Mouse (Mus musculus) left cerebral cortex, postnatal 25 days (tissue): ENCODE data around the gene Nxpe3. TPM values are rescaled to one million over a fixed set of nuclear protein-coding genes. Genes with fewer than 3 reads are reported as not detected.

Experiments used
- DNase-seq, 2 experiments: peaks; one replicate each; pipeline ENCODE4 v3.0.0; 2022; ENCODE audit warnings: low spot score in 2 of 2, mixed read lengths in 1 of 2
- intact Hi-C: fragments of 180-260 bp; cut with DNase I; formaldehyde crosslinking; loops from one replicate; pipeline ENCODE4 v1.15.1; 2025
- total RNA-seq, 2 experiments: library from RNA; stranded (reverse); gene quantifications; 2 replicates each; pipeline ENCODE4 v1.2.3; 2021

Gene Nxpe3
- 1 to 10 TPM; 8.9 to 9.4 TPM for total RNA-seq

GRCm38 (mm10) chr16:55894893-55895650, at the start of gene Nxpe3:
TSS of gene Nxpe3 (minus strand) at chr16:55895285.
- intact Hi-C loops, result loop anchor here (1.0 kb wide), 1 partner anchor 39 kb away; the partner anchor contains the start of gene Cep97
- peak; percentile 91 to 94 for DNase-seq

- intact Hi-C loops, result no loop called here
- DNase-seq, result no peak
These were observed 45.7 kb upstream of the Nxpe3 start for GRCm38 (mm10) chr16:55940781-55941180.

- no peak for DNase-seq
- intact Hi-C loops, result no loop called here
These were observed 44.6 kb upstream of the Nxpe3 start for GRCm38 (mm10) chr16:55939703-55940102.

DNA sequence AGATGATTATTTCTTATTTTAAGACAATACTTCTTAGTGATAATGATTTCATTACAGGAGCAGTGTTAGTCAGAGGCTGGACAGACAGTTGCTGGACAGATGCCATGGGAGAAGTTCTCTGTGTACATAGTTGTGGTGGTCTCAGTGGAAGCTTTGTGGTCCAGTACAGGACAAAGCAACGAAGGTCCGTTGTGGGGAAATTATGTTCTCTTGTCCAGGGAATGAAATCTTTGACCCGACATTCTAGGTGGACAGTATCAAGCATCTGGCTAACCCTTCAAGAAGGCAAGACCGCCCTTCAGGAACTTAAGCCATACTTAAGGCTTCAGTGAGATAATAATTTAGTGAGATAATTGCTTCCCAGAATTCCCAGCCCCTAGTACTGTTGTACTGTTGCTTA, 43.7 kb upstream of the Nxpe3 start:
- intact Hi-C loops, result no loop called here
- no peak for DNase-seq

DNA sequence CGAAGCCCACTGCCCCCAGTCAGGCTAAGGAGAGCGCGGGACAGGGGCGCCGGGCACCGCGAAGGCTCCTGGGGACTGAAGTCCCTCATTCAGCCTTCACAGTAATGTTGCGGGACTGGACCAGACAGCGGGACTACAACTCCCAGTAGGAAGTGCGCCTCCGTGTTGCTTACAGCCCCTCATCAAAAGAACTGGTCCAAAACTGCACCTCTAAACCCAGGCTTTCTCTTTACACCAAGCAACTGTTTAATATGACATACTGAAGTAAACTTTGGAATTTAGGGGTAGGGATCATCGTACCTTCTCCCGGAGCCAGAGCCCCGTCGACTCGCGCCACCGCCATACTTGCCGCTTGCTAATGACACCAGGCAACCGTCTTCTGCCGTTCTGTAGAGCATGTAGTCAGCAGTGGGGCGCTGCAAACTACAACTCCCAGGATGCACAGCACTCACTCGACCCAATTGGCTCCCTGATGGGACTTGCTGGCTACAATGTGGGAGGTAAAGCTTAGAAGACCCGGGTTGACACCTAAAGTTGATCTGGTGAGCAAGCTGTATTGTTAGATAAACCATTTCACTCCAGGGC, 39.5 kb upstream of the Nxpe3 start, which contains the start of gene Cep97:
Cep97 (minus strand) TSS at position 403 of the 585 bp plus-strand sequence.
- peak; percentile 95 to 98 for DNase-seq
- intact Hi-C loops, result loop anchor here (1.0 to 5.0 kb wide), 2 partner anchors 33 to 39 kb away; partner anchors contain the start of genes Nxpe3 and Rpl24

GRCm38 (mm10) chr16:55933681-55934343, 38.7 kb upstream of the Nxpe3 start:
- intact Hi-C loops, result loop anchor here (1.0 to 5.0 kb wide), 2 partner anchors 33 to 39 kb away; partner anchors contain the start of genes Nxpe3 and Rpl24
- peak; percentile 30 to 34 for DNase-seq

DNA sequence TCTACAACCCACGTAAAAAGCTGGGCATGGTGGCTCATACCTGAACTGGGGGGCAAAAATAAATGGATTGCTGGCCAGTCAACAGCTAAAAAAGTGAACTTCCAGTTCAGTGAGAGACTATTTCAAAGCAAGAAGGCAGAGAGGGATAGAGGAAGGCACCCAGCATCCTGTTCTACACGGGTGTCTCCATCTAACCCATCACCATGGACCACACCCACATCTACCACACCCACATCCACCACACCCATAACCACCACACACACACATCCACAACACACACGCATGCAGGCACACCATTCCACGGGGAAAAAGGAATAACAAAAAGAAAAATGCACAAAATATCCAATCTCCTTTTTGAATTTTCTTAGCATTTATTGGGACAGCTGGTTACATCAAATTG, 28.9 kb upstream of the Nxpe3 start:
- no peak for DNase-seq
- intact Hi-C loops, result no loop called here

DNA sequence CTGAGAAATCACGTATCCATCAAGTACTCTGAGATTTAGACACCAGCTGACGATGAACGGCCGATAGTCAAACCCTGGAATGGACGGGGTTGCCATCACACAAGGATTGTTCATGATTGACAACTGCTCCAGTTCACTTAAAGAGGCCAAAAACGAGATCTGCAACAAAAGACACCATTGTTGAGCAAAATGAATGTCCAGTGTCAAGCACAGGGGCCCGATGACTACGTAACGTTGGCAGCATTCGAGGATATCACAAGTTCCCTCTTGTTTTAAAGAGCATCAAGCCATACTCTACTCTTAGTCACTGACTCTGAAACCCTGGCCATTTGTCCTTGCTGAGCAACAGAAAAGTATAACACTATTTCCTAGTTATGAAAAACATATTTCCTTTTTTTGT, 27.0 kb upstream of the Nxpe3 start:
- intact Hi-C loops, result no loop called here
- DNase-seq, result no peak

GRCm38 (mm10) chr16:55914716-55915115, 19.6 kb upstream of the Nxpe3 start:
- no peak for DNase-seq
- intact Hi-C loops, result no loop called here

DNA sequence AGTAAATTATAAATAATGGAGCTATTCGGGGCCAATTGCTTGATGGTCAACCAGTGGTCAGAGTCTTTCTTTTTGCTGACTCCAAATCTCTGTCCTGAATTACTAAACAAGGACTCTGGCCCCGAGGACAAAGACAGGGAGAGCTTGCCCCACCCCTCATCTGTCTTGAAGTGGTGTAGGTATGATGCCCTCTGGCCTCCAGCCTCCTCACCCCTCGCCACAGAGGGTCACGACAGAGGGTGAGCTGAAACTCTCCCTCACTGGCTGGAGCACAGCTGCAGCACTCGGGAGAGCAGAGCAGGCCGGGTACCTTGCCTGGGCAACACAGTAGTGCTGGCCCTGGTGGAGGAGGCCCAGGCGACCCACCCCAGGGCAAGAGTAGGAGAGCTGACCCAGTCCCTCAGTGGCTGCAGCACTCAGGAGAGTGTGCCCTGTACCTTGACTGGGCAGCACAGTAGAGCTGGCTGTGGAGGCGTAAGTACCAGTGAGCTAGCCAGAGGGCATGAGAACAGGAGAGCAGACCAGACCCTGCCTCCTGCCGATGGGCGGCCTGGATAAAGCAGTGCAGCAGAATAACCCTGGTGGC, 15.2 kb upstream of the Nxpe3 start:
- DNase-seq, result no peak
- intact Hi-C loops, result no loop called here

GRCm38 (mm10) chr16:55906928-55907679, 12.0 kb upstream of the Nxpe3 start:
- intact Hi-C loops, result no loop called here
- DNase-seq, result no peak

DNA sequence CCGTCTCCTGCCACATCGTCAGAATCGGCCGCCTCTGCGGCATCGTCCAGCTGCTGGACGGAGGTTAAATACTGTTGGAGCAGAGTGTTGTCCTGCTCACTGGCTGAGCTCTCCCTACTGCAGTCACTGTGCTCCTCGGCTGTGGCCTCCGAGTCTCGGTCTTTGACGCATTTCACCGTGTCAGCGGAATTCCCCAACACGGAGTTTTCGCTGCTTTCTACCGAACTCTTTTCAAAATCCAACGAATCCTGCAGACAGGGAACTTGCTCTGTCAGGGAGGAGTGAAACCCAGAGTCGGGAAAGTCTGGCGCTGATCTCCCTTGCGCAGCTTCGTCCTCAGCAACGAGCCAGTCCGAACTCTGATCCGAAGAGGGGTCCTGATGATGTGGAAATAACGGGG, 10.3 kb upstream of the Nxpe3 start:
- no peak for DNase-seq
- intact Hi-C loops, result no loop called here

DNA sequence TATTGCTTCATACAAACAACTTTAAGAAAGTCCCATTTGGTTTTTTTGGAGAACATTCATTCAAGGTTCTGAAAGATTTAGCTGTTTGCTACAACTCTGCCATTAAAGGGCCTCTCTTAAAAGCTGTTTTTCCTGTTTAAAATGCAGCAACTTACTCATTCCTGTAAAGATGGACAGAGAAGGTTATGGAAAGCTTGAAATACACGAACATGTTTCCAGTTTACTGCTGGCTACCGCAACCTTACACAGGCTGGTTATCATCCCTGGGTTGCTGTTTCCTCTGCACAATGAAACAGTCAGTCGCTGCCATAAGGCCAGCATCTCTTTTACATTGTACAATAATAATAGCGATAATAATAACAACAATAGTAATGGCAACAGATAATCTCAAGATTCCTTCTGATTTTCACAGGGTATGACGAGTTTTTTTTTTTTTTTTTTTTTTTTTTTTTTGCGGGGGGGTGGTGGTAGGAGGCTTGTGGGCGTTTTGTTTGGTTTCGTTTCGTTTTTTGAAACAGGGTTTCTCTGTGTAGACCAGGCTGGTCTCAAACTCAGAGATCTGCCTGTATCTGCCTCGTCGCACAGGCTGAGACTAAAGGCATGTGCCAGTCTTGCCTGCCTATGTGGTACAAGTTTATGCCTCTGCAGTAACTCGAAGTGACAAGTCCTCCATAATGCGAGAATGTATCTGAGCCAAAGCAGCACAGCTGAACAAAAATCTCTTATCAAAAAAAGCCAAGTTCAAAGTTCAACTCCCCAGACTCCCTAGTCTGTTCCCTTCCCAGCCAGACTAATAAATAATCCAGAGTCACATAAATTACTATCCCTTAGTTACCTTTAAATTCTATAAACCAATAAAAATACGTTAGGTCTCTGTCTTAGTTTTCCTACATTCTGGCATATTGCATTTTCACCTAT, 7.0 kb upstream of the Nxpe3 start:
- intact Hi-C loops, result no loop called here
- no peak for DNase-seq

DNA sequence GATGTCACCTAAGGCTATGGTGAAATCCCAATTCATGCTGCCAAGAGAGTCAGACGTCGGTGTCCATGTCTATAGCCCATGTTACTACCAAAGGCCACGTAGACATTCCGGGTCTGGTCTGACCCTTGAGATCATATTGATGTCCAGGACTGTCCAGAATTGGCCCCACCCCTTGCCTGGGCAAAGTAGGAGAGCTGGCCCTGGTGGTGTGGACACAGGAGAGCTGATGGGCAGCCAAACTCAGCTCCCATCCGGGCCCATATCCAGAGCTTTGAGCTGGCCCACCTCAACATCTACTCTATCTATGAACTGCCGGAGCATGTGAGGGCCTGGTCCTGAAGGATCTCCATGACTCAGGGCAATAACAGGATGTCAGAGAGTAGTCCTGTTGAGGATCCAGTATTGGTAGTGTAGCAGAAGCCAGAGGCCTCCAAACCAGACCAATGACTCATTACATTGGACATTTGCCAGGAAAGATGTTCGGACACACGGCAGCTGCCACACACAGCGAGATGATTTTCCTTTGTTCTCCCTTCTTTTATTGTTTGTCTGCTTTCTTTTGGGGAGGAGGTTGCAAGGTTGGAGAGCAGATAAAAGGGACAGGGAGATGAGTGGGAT, 3.4 kb upstream of the Nxpe3 start:
- no peak for DNase-seq
- intact Hi-C loops, result no loop called here

DNA sequence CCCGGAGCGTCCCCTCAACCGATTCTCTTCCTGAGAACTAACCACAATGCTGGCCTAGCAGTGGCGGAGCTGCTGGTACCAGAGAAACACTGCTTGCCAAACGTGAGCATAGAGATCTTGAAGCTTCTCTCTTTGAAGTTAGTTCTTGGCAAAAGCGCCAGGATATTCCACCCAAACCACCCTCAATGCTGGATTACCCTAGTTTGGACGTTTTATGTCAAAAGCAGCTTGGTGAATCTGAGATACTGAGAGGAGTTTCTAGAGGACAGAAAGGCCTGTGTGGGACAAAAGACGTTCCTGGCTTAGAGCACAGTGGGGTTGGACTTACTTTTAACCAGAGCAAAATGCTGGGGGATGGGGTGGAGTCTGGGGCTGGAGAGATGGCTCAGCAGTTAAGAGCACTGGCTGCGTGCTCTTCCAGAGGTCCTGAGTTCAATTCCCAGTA, 588 bp upstream of the Nxpe3 start:
- intact Hi-C loops, result loop anchor here (1.0 kb wide), 1 partner anchor 39 kb away; the partner anchor contains the start of gene Cep97
- DNase-seq, result no peak

DNA sequence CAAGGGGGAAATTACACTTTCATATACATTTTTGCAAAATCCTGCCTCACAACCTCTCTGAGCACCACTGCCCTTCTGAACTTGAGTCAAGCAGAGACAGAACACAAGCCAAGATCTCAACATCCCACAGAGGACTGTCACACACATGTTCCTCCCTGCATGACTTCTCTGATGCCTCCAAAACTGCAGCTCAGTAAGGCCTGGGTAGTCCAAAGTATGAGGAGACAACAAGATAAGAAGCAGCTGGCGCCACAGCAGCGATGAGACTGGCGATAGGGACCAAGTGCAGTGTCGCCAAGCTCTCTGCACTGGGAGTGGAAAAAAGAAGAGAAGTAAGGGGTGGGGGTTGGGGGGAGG, 571 bp downstream of the Nxpe3 start:
- DNase-seq, result no peak
- intact Hi-C loops, result no loop called here

DNA sequence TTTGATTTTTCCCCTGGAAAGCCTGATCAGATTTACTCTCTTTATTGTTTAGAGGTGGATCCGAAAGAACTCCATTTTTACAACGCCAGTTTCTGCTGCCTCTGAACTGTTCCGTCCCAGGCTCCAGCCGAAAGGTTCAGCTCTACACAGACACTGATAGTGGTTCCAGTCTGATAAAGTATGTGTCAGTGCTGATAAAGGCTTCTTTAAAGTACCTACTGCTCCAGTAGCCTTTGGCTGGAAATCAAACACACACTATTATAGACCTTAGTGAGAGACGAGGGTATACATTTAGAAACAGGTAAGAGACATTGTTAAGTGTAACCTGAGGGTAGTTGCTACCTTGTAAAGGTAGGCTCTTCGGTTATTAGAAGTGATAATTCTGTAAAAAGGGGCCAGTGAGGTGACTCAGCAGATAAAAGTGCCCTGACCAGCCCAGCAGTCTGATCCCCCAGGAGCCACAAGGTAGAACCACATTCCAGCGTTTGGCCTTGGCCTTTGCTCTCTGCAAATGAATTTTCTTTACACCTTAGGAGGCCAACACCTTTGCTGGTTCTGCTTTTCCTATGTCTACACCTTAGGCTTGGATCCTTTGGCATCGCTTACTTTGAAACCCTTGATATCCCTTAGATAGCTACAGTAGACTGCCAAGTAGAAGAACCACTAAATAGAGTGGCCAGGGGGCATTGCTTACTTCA, 1.5 kb downstream of the Nxpe3 start:
- intact Hi-C loops, result no loop called here
- DNase-seq, result no peak
